Mouse (Mus musculus) limb, embryonic 12.5 days (tissue): Measurements from ENCODE around the gene Uxs1. TPM values are rescaled to one million over a fixed set of nuclear protein-coding genes. Genes with fewer than 3 reads are reported as not detected.

Experiments
- ATAC-seq: fragments of 200-750 bp; cut with Nextera tagmentation; 2 replicates; pipeline ENCODE4 v1.8.0; 2017; ENCODE audit warnings: low read depth, moderate TSS enrichment; ENCODE audit not compliant: insufficient number of reproducible peaks, insufficient read depth, low FRiP score, low TSS enrichment
- H3K27ac ChIP-seq: fragments of 300-500 bp; sonication (generic); 2 replicates; pipeline ENCODE4 v1.5.1; 2016; ENCODE audit warnings: mild to moderate bottlenecking, moderate library complexity
- H3K27me3 ChIP-seq: fragments of 300-500 bp; sonication (generic); 2 replicates; pipeline ENCODE4 v1.6.1; 2016; ENCODE audit warnings: mild to moderate bottlenecking, moderate library complexity
- H3K36me3 ChIP-seq: fragments of 300-500 bp; sonication (generic); 2 replicates; pipeline ENCODE4 v1.6.1; 2016; ENCODE audit warnings: mild to moderate bottlenecking, moderate library complexity
- H3K4me1 ChIP-seq: fragments of 300-500 bp; sonication (generic); replicated peaks from 2 replicates; pipeline ENCODE4 v1.6.1; 2016
- H3K4me2 ChIP-seq: fragments of 300-500 bp; sonication (generic); 2 replicates; pipeline ENCODE4 v1.6.1; 2016; ENCODE audit warnings: mild to moderate bottlenecking, moderate library complexity
- H3K4me3 ChIP-seq: fragments of 300-500 bp; sonication (generic); replicated peaks from 2 replicates; pipeline ENCODE4 v1.5.1; 2016; ENCODE audit warnings: mild to moderate bottlenecking
- H3K9ac ChIP-seq: fragments of 300-500 bp; sonication (generic); replicated peaks from 2 replicates; pipeline ENCODE4 v1.6.1; 2016; ENCODE audit warnings: mild to moderate bottlenecking, moderate library complexity
- H3K9me3 ChIP-seq: fragments of 300-500 bp; sonication (generic); 2 replicates; pipeline ENCODE4 v1.6.1; 2016; ENCODE audit warnings: mild to moderate bottlenecking, moderate library complexity
- WGBS: fragments of 180-500 bp; shearing (Covaris S2); methylation state at CpG from one replicate; pipeline ENCODE4 v1.1.7; 2016; 5-methylcytosine and 5-hydroxymethylcytosine counted together
- polyA plus RNA-seq: library from polyadenylated mRNA; unstranded; fragments of >200 nt; fragmentation: Nextera tagmentation; extraction: Ambion mirVana; gene quantifications from 2 replicates; pipeline ENCODE4 v1.2.1, GENCODE M21; 2016

Gene Uxs1
- polyA plus RNA-seq, 1 experiment from 2014 or later: 24.9 TPM

GRCm38 (mm10) chr1:43803906-43804474, 23.6 kb downstream of the Uxs1 start:
- H3K27me3 ChIP-seq: no peaks in the 10 kb centered on the region
- no peaks in the 10 kb centered on the region for H3K4me1 ChIP-seq
- no peak overlapping the region for H3K4me2 ChIP-seq
- H3K36me3 ChIP-seq: peaks cover 36% of the 10 kb centered on the region
- 95% methylated on average over 1 of the region's 1 CpGs for WGBS
- no peak for ATAC-seq
- no peak overlapping the region for H3K4me3 ChIP-seq
- no peaks in the 10 kb centered on the region for H3K9me3 ChIP-seq
- H3K27ac ChIP-seq: no peak overlapping the region
- no peak overlapping the region for H3K9ac ChIP-seq

GRCm38 (mm10) chr1:43798048-43798447, 29.6 kb downstream of the Uxs1 start:
- no peak overlapping the region for H3K27ac ChIP-seq
- ATAC-seq: no peak

GRCm38 (mm10) chr1:43789765-43790164, 37.8 kb downstream of the Uxs1 start:
- H3K36me3 ChIP-seq: peaks cover 17% of the 10 kb centered on the region; the same call in 1 of the 2 replicates
- no peaks in the 10 kb centered on the region for H3K27me3 ChIP-seq
- no peak overlapping the region for H3K27ac ChIP-seq
- peaks cover 2% of the 10 kb centered on the region; the same call in 1 of the 2 replicates for H3K4me1 ChIP-seq
- no peaks in the 10 kb centered on the region for H3K9me3 ChIP-seq
- H3K4me3 ChIP-seq: no peak overlapping the region
- 77% methylated on average over 2 of the region's 2 CpGs for WGBS
- no peak overlapping the region for H3K9ac ChIP-seq
- ATAC-seq: no peak
- no peak overlapping the region for H3K4me2 ChIP-seq

More at GRCm38 (mm10) chr1:43798048-43798447, 29.6 kb downstream of the Uxs1 start:
- H3K4me3 ChIP-seq: no peak overlapping the region
- no peaks in the 10 kb centered on the region for H3K27me3 ChIP-seq
- H3K4me2 ChIP-seq: no peak overlapping the region
- no peaks in the 10 kb centered on the region for H3K4me1 ChIP-seq
- peaks cover 34% of the 10 kb centered on the region for H3K36me3 ChIP-seq
- H3K9me3 ChIP-seq: no peaks in the 10 kb centered on the region
- H3K9ac ChIP-seq: no peak overlapping the region
- 89% methylated on average over 3 of the region's 3 CpGs for WGBS

GRCm38 (mm10) chr1:43786711-43787110, 40.9 kb downstream of the Uxs1 start:
- no peak overlapping the region for H3K4me3 ChIP-seq
- no peak overlapping the region for H3K4me2 ChIP-seq
- no peaks in the 10 kb centered on the region for H3K9me3 ChIP-seq
- H3K9ac ChIP-seq: no peak overlapping the region
- peaks cover 17% of the 10 kb centered on the region; the same call in 1 of the 2 replicates for H3K36me3 ChIP-seq
- H3K27me3 ChIP-seq: no peaks in the 10 kb centered on the region
- no peak overlapping the region for H3K27ac ChIP-seq
- ATAC-seq: no peak
- peaks cover 2% of the 10 kb centered on the region; the same call in 1 of the 2 replicates for H3K4me1 ChIP-seq
- 88% methylated on average over 5 of the region's 5 CpGs for WGBS

- Histone ChIP-seq H3K4me3 (no peak overlapping the region), H3K36me3 (peaks cover 17% of the 10 kb centered on the region; the same call in 1 of the 2 replicates), H3K27ac (no peak overlapping the region), H3K9ac (no peak overlapping the region), H3K4me1 (peaks cover 2% of the 10 kb centered on the region; the same call in 1 of the 2 replicates), H3K9me3 (no peaks in the 10 kb centered on the region), H3K4me2 (no peak overlapping the region), H3K27me3 (no peaks in the 10 kb centered on the region)
- WGBS: 88% methylated on average over 5 of the region's 5 CpGs
- no peak for ATAC-seq
Measured at GRCm38 (mm10) chr1:43785316-43785715, 42.3 kb downstream of the Uxs1 start.

GRCm38 (mm10) chr1:43783186-43783585, 44.4 kb downstream of the Uxs1 start:
- WGBS: 75% methylated on average over 3 of the region's 3 CpGs
- Histone ChIP-seq H3K4me3 (no peak overlapping the region), H3K27ac (no peak overlapping the region), H3K9ac (no peak overlapping the region), H3K4me2 (no peak overlapping the region), H3K9me3 (no peaks in the 10 kb centered on the region), H3K36me3 (peaks cover 28% of the 10 kb centered on the region), H3K27me3 (no peaks in the 10 kb centered on the region), H3K4me1 (no peaks in the 10 kb centered on the region)
- ATAC-seq: no peak

- 94% methylated on average over 3 of the region's 3 CpGs for WGBS
- ATAC-seq: no peak
- no peak overlapping the region for H3K4me2 ChIP-seq
Measured at GRCm38 (mm10) chr1:43782680-43783079, 44.9 kb downstream of the Uxs1 start.

GRCm38 (mm10) chr1:43781672-43782071, 45.9 kb downstream of the Uxs1 start:
- 74% methylated on average over 3 of the region's 3 CpGs for WGBS
- ATAC-seq: no peak
- Histone ChIP-seq H3K4me3 (no peak overlapping the region), H3K36me3 (peaks cover 27% of the 10 kb centered on the region), H3K27me3 (no peaks in the 10 kb centered on the region), H3K9ac (no peak overlapping the region), H3K9me3 (no peaks in the 10 kb centered on the region), H3K27ac (no peak overlapping the region), H3K4me2 (no peak overlapping the region), H3K4me1 (no peaks in the 10 kb centered on the region)

More at GRCm38 (mm10) chr1:43782680-43783079, 44.9 kb downstream of the Uxs1 start:
- no peaks in the 10 kb centered on the region for H3K27me3 ChIP-seq
- H3K9me3 ChIP-seq: no peaks in the 10 kb centered on the region
- no peak overlapping the region for H3K4me3 ChIP-seq
- no peak overlapping the region for H3K9ac ChIP-seq
- no peak overlapping the region for H3K27ac ChIP-seq
- no peaks in the 10 kb centered on the region for H3K4me1 ChIP-seq
- peaks cover 28% of the 10 kb centered on the region for H3K36me3 ChIP-seq

- WGBS: 76% methylated on average over 2 of the region's 2 CpGs
- Histone ChIP-seq H3K4me3 (no peak overlapping the region), H3K9ac (no peak overlapping the region), H3K36me3 (peaks cover 26% of the 10 kb centered on the region), H3K9me3 (no peaks in the 10 kb centered on the region), H3K27ac (no peak overlapping the region), H3K4me1 (no peaks in the 10 kb centered on the region), H3K4me2 (no peak overlapping the region), H3K27me3 (no peaks in the 10 kb centered on the region)
- no peak for ATAC-seq
Measured at GRCm38 (mm10) chr1:43781195-43781594, 46.4 kb downstream of the Uxs1 start.

- Histone ChIP-seq H3K9me3 (no peaks in the 10 kb centered on the region), H3K4me3 (no peak overlapping the region), H3K36me3 (peaks cover 57% of the 10 kb centered on the region), H3K27ac (no peak overlapping the region), H3K4me1 (no peaks in the 10 kb centered on the region), H3K4me2 (no peak overlapping the region), H3K27me3 (no peaks in the 10 kb centered on the region), H3K9ac (no peak overlapping the region)
- ATAC-seq: no peak
- 93% methylated on average over 3 of the region's 3 CpGs for WGBS
Measured at GRCm38 (mm10) chr1:43776106-43776505, 51.5 kb downstream of the Uxs1 start.

GRCm38 (mm10) chr1:43774126-43774525, 53.5 kb downstream of the Uxs1 start:
- Histone ChIP-seq H3K4me2 (no peak overlapping the region), H3K27me3 (no peaks in the 10 kb centered on the region), H3K9me3 (no peaks in the 10 kb centered on the region), H3K36me3 (peaks cover 68% of the 10 kb centered on the region), H3K9ac (no peak overlapping the region), H3K27ac (no peak overlapping the region), H3K4me3 (no peak overlapping the region), H3K4me1 (no peaks in the 10 kb centered on the region)
- WGBS: 95% methylated on average over 4 of the region's 4 CpGs
- ATAC-seq: no peak

GRCm38 (mm10) chr1:43772694-43773093, 54.9 kb downstream of the Uxs1 start:
- H3K4me2 ChIP-seq: no peak overlapping the region
- H3K27me3 ChIP-seq: no peaks in the 10 kb centered on the region
- 95% methylated on average over 3 of the region's 3 CpGs for WGBS
- no peak overlapping the region for H3K9ac ChIP-seq
- ATAC-seq: no peak
- no peaks in the 10 kb centered on the region for H3K4me1 ChIP-seq
- H3K9me3 ChIP-seq: no peaks in the 10 kb centered on the region
- no peak overlapping the region for H3K4me3 ChIP-seq
- peaks cover 65% of the 10 kb centered on the region for H3K36me3 ChIP-seq
- no peak overlapping the region for H3K27ac ChIP-seq
